Mouse (Mus musculus): ENCODE results near the gene Kif1c. TPM values are rescaled to one million over a fixed set of nuclear protein-coding genes. Genes with fewer than 3 reads are reported as not detected.
"Not testable (repeated sequence)": the region's sequence is repeated elsewhere in the genome, so short reads cannot be mapped to it uniquely, and the experiment has no call there.

The Kif1c gene
- polyA plus RNA-seq, 1 experiment from 2014 or later = 1.8 TPM

DNA sequence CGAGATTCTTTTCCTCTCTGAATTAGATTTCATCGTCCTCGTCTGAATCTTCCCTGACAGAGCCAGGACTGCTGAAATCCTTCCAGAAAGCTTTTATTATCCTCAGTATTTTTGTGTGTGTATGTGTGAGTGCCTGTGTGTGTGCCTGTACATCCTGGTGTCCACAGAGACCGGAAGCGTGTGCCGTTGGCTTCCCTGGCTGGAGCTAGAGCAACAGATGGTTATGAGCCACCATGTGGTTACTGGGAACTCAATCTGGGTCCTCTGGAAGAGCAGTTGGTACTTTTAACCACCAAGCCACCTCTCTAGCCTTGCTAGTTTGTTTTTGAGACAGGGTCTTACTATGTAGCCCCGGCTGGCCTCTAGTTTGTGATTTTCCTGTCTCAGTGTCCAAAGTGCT, 41.8 kb downstream of the Kif1c start:
- Histone ChIP-seq H3K4me1 (0 out of 2 replicates have a peak, but pooled peaks cover 12% of the 10 kb centered on the region), H3K9me3 (replicated peaks) (no peaks in the 10 kb centered on the region), H3K36me3 (no peaks in the 10 kb centered on the region), H3K4me3 (no peak overlapping the region), H3K27ac (replicated peaks) (no peak overlapping the region), H3K27me3 (ENCODE audit: low read depth, poor library complexity, severe bottlenecking) (no peaks in the 10 kb centered on the region)
- DNase-seq (ENCODE audit: low spot score) = no peak
- 87% methylated on average over 7 of the region's 7 CpGs for WGBS

- Histone ChIP-seq H3K9me3 (replicated peaks) (no peaks in the 10 kb centered on the region), H3K27me3 (ENCODE audit: low read depth, poor library complexity, severe bottlenecking) (no peaks in the 10 kb centered on the region), H3K4me1 (0 out of 2 replicates have a peak, but pooled peaks cover 12% of the 10 kb centered on the region), H3K27ac (replicated peaks) (no peak overlapping the region), H3K4me3 (no peak overlapping the region), H3K36me3 (no peaks in the 10 kb centered on the region)
- DNase-seq (ENCODE audit: low spot score) = no peak
- 87% methylated on average over 12 of the region's 12 CpGs for WGBS
Observed at GRCm38 (mm10) chr11:70742581-70743459, 42.5 kb downstream of the Kif1c start.

GRCm38 (mm10) chr11:70745636-70746035, 45.3 kb downstream of the Kif1c start:
- Histone ChIP-seq H3K9me3 (replicated peaks) (0 out of 2 replicates have a peak, but pooled peaks cover 6% of the 10 kb centered on the region), H3K4me3 (no peak overlapping the region), H3K4me1 (0 out of 2 replicates have a peak, but pooled peaks cover 7% of the 10 kb centered on the region), H3K27ac (replicated peaks) (no peak overlapping the region), H3K36me3 (no peaks in the 10 kb centered on the region), H3K27me3 (ENCODE audit: low read depth, poor library complexity, severe bottlenecking) (no peaks in the 10 kb centered on the region)
- DNase-seq (ENCODE audit: low spot score) = no peak
- WGBS = 86% methylated on average over 7 of the region's 7 CpGs

DNA sequence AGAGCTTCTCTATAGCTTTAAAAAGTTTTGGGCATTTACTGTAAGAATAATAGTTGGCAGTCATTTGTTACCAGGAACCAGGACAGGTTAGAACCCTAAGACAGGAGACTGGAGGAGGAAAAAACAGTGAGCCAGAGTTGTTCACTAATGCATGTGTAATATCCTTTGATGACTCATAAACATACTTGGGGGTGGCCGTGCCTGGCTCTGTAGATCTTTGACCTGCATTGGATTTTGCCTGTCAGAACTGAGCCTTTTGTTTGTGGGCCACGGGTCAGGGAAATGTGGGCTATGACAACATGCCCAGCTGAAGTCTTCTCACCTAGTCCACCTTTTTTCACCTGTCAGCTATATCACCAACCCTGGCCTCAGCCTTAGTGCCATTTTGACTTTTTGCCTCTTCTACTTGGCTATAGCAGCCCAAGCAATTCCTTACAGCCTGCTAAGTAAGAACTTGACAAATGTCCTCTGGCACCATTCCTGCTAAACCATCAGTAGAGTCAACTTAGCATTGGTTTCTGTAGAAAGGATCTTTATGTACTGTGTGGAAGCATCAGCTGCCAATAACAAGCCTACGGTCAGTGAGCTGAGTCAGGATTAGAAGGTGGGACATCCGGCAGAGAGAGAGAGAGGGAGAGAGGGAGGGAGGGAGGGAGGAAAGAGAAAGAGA, 47.7 kb downstream of the Kif1c start:
- no peak overlapping the region for H3K4me3 ChIP-seq
- no peaks in the 10 kb centered on the region for H3K36me3 ChIP-seq
- 91% methylated on average over 4 of the region's 4 CpGs for WGBS
- no peak overlapping the region for H3K27ac ChIP-seq (replicated peaks)
- H3K4me1 ChIP-seq = 0 out of 2 replicates have a peak, but pooled peaks cover 2% of the 10 kb centered on the region
- H3K9me3 ChIP-seq (replicated peaks) = 0 out of 2 replicates have a peak, but pooled peaks cover 6% of the 10 kb centered on the region
- H3K27me3 ChIP-seq (ENCODE audit: low read depth, poor library complexity, severe bottlenecking) = no peaks in the 10 kb centered on the region
- no peak for DNase-seq (ENCODE audit: low spot score)

DNA sequence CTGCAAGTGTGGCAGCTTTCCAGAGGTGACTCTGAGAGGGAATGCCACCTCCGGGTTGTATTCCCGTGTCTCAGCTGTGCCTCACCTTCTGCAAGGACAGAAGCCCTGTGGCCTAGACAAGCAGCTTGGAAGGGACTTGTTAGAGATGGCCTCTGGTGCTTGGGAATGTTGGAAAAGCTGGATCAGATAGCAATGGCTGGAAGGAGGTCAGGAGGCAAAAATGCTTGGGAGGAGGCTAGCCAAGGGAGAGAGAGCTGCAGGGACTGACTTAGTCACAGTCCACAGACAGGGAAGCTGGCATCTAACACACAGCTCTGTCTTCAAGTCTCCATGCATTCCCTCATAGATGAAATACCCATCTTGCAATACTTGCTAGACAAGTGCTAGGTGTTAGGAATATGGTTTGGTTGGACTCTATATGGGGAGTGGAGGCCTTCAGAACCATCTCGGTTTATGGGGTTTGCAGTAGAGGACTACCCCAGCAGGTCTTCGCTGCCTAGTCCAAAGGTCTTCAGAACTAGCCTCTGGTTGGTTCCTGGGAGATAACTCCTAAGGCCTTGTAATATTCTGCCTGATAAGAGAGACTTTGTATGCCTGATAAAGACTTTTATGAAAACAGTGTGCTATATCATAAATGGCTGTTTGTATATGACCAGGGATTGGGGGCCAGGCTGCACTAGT, 52.1 kb downstream of the Kif1c start:
- WGBS = 87% methylated on average over 4 of the region's 4 CpGs

GRCm38 (mm10) chr11:70753146-70753545, 52.8 kb downstream of the Kif1c start:
- WGBS = 89% methylated on average over 10 of the region's 10 CpGs
- DNase-seq (ENCODE audit: low spot score) = no peak
- Histone ChIP-seq H3K27me3 (ENCODE audit: low read depth, poor library complexity, severe bottlenecking) (no peaks in the 10 kb centered on the region), H3K4me1 (no peaks in the 10 kb centered on the region; the same call in 1 of the 2 replicates), H3K27ac (replicated peaks) (no peak overlapping the region), H3K9me3 (replicated peaks) (0 out of 2 replicates have a peak, but pooled peaks cover 6% of the 10 kb centered on the region), H3K4me3 (no peak overlapping the region), H3K36me3 (no peaks in the 10 kb centered on the region)

More for the DNA sequence above, 52.1 kb downstream of the Kif1c start:
- Histone ChIP-seq H3K9me3 (replicated peaks) (0 out of 2 replicates have a peak, but pooled peaks cover 6% of the 10 kb centered on the region), H3K36me3 (no peaks in the 10 kb centered on the region), H3K4me3 (no peak overlapping the region), H3K27ac (replicated peaks) (no peak overlapping the region), H3K27me3 (ENCODE audit: low read depth, poor library complexity, severe bottlenecking) (no peaks in the 10 kb centered on the region), H3K4me1 (no peaks in the 10 kb centered on the region; the same call in 1 of the 2 replicates)
- DNase-seq (ENCODE audit: low spot score) = no peak

DNA sequence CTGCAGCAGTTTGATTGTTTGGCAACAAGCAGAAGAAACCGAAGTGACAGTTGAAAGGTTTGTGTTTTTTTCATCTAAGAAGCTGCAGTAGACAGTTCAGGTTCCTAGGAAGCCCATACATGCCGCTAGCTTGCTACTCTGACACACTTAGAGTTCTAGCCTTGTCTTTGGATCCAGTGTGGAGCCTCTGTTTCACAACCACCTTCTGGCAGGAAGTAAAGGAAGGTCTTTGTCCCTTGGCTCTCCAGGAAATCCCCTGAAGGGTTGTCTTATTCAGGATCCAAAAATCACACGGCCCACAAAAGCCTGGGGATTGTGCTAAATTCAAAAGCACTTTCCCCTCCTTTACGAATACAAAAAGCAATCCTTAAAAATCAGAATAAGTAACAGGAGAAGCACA, 54.1 kb downstream of the Kif1c start:
- no peaks in the 10 kb centered on the region for H3K9me3 ChIP-seq (replicated peaks)
- H3K36me3 ChIP-seq = no peaks in the 10 kb centered on the region
- no peaks in the 10 kb centered on the region for H3K27me3 ChIP-seq (ENCODE audit: low read depth, poor library complexity, severe bottlenecking)
- DNase-seq (ENCODE audit: low spot score) = no peak
- H3K27ac ChIP-seq (replicated peaks) = no peak overlapping the region
- 76% methylated on average over 4 of the region's 4 CpGs for WGBS
- H3K4me3 ChIP-seq = no peak overlapping the region
- H3K4me1 ChIP-seq = no peaks in the 10 kb centered on the region; the same call in 1 of the 2 replicates

GRCm38 (mm10) chr11:70754958-70755357, 54.6 kb downstream of the Kif1c start:
- H3K9me3 ChIP-seq (replicated peaks) = no peaks in the 10 kb centered on the region
- DNase-seq (ENCODE audit: low spot score) = no peak
- 71% methylated on average over 7 of the region's 7 CpGs for WGBS
- H3K36me3 ChIP-seq = no peaks in the 10 kb centered on the region
- H3K4me1 ChIP-seq = no peaks in the 10 kb centered on the region; the same call in 1 of the 2 replicates
- H3K27me3 ChIP-seq (ENCODE audit: low read depth, poor library complexity, severe bottlenecking) = no peaks in the 10 kb centered on the region
- no peak overlapping the region for H3K4me3 ChIP-seq
- no peak overlapping the region for H3K27ac ChIP-seq (replicated peaks)

DNA sequence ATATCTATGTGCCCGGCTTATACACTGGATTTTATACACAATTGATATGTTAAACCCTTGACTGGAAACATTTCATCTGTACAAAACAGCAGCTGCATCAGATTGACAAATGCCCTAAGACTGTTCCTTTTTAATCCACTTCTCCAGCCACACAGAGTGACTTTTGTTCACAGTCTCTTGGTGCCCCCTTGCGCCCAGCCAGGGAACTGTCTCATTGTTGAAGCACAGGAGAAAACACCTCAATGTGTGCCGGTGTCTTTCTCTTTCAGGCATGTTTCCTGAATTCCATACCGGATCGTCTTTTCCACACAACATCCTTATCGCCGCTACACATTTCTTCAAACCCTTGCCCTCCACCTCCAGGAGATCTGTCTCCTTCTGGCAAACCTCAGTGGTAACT, 55.3 kb downstream of the Kif1c start:
- Histone ChIP-seq H3K9me3 (replicated peaks) (no peaks in the 10 kb centered on the region), H3K27me3 (ENCODE audit: low read depth, poor library complexity, severe bottlenecking) (no peaks in the 10 kb centered on the region), H3K36me3 (no peaks in the 10 kb centered on the region), H3K4me3 (no peak overlapping the region), H3K27ac (replicated peaks) (no peak overlapping the region), H3K4me1 (no peaks in the 10 kb centered on the region; the same call in 1 of the 2 replicates)
- 12% methylated on average over 7 of the region's 7 CpGs for WGBS
- peak; percentile 79 for DNase-seq (ENCODE audit: low spot score)

DNA sequence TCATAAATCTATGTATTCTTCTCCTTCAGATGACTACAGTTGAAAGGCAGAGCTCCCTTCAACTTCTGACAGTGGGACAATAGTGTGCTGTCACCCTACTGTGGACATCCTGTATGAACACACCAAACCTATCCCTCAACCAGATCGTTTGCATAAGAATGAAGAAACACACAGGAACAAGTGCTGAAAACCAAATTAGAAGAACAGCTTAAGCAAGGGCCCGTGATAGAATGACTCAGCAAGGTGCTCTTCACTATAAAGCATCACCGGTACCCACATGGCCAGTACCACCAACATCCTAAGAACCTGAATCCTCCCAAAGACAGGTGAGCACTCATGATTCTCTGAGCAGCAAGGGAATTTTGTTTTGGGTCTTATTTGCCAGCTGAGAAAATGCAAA, 60.1 kb downstream of the Kif1c start:
- not testable (repeated sequence) for H3K27me3 ChIP-seq (ENCODE audit: low read depth, poor library complexity, severe bottlenecking); H3K36me3 ChIP-seq; DNase-seq (ENCODE audit: low spot score); H3K9me3 ChIP-seq (replicated peaks); H3K27ac ChIP-seq (replicated peaks); H3K4me3 ChIP-seq
- WGBS = 81% methylated on average over 3 of the region's 3 CpGs
- peaks cover 20% of the 10 kb centered on the region for H3K4me1 ChIP-seq

DNA sequence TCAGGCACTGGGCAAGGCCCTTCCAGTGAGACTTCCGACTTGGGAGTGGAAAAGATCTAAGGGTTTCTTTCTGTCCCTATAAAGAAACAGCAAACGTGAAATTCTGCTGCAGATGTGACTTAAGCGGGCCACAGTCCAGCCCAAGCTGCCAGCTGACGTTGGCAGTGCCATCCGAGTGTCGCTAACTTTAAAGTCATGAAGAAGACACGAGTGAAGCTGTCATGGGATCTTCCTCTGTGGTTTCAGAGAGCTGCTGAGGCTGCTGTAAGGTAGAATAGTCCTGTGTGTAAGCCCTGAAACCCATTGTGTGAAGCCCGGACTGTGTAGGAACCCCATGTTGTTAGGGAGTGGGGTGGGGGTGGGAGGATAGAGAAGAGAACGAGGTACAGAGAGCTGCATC, 62.3 kb downstream of the Kif1c start:
- Histone ChIP-seq H3K36me3 (peaks cover 4% of the 10 kb centered on the region), H3K27me3 (ENCODE audit: low read depth, poor library complexity, severe bottlenecking) (no peaks in the 10 kb centered on the region), H3K27ac (replicated peaks) (no peak overlapping the region), H3K4me3 (no peak overlapping the region), H3K4me1 (peaks cover 22% of the 10 kb centered on the region), H3K9me3 (replicated peaks) (no peaks in the 10 kb centered on the region)
- DNase-seq (ENCODE audit: low spot score) = no peak
- 89% methylated on average over 9 of the region's 9 CpGs for WGBS

GRCm38 (mm10) chr11:70763582-70763935, 63.2 kb downstream of the Kif1c start:
- 32% methylated on average over 3 of the region's 3 CpGs for whole genome bisulfite sequencing
- no peaks in the 10 kb centered on the region for H3K27me3 ChIP-seq (ENCODE audit: low read depth, poor library complexity, severe bottlenecking)
- peaks cover 13% of the 10 kb centered on the region for H3K36me3 ChIP-seq
- DNase-seq (ENCODE audit: low spot score) = no peak
- peaks cover 22% of the 10 kb centered on the region for H3K4me1 ChIP-seq
- no peaks in the 10 kb centered on the region for H3K9me3 ChIP-seq (replicated peaks)
- H3K27ac ChIP-seq (replicated peaks) = peak overlapping the region; percentile 93
- peak overlapping the region; percentile 78 for H3K4me3 ChIP-seq
